Comparison of ENCODE assay signal across 35 mouse cellular contexts in genomic region chr8:71302788-71303187, GRCm38 (mm10).
"Had no signal": no experiment of that assay in that cellular context is flagged by ENCODE, and none has a peak within 500 bp of the region (broad histone marks: within the 10 kb centered on the region; RNA-seq: fewer than 3 reads in every experiment).

No protein-coding gene starts in this region.

- H3K9ac ChIP-seq: heart, embryonic 12.5 days; heart, embryonic 13.5 days; heart, embryonic 15.5 days; hindbrain, embryonic 12.5 days; hindbrain, embryonic 13.5 days; hindbrain, embryonic 14.5 days; hindbrain, embryonic 15.5 days; intestine, embryonic 15.5 days; kidney, embryonic 15.5 days had no signal

- H3K27ac ChIP-seq: heart, embryonic 10.5 days; heart, embryonic 15.5 days; hindbrain, embryonic 10.5 days; hindbrain, embryonic 12.5 days; hindbrain, embryonic 13.5 days; hindbrain, embryonic 14.5 days; hindbrain, embryonic 15.5 days; hindbrain, postnatal 0 days; intestine, embryonic 15.5 days; kidney, embryonic 15.5 days; kidney, postnatal 0 days; layer of hippocampus, adult 2 months; left cerebral cortex, adult 2 months had no signal

- H3K4me1 ChIP-seq: hindbrain, embryonic 10.5 days; hindbrain, embryonic 12.5 days; hindbrain, embryonic 13.5 days; hindbrain, embryonic 15.5 days; intestine, embryonic 15.5 days; kidney, embryonic 15.5 days had no signal

- ATAC-seq: hindbrain, embryonic 16.5 days; hindbrain, postnatal 0 days; inflammation-experienced regulatory T-cells, adult 6 months; intestine, embryonic 15.5 days; intestine, embryonic 16.5 days; intestine, postnatal 0 days had no signal

- H3K9me3 ChIP-seq: heart, embryonic 13.5 days; heart, embryonic 15.5 days; hindbrain, embryonic 13.5 days; hindbrain, embryonic 15.5 days; intestine, embryonic 15.5 days; kidney, embryonic 15.5 days had no signal

- DNase-seq: heart, postnatal 10 days; heart, postnatal 14 days; heart, postnatal 36 days; heart, postnatal 4 days; kidney, adult 11 months; kidney, adult 18-20 months; kidney, adult 2 months; kidney, adult 8-10 months; kidney, adult 9 months; kidney, postnatal 10 days; kidney, postnatal 14 days; kidney, postnatal 25 days; kidney, postnatal 36 days; kidney, postnatal 4 days; layer of hippocampus, adult 9-11 months; layer of hippocampus, postnatal 36 days had no signal

- H3K4me2 ChIP-seq: heart, embryonic 12.5 days; heart, embryonic 13.5 days; heart, embryonic 15.5 days; hindbrain, embryonic 12.5 days; hindbrain, embryonic 13.5 days; hindbrain, embryonic 14.5 days; hindbrain, embryonic 15.5 days; intestine, embryonic 15.5 days; kidney, embryonic 15.5 days had no signal

- H3K4me3 ChIP-seq: heart, embryonic 10.5 days; heart, embryonic 12.5 days; heart, embryonic 13.5 days; heart, embryonic 15.5 days; hindbrain, embryonic 10.5 days; hindbrain, embryonic 12.5 days; hindbrain, embryonic 13.5 days; hindbrain, embryonic 15.5 days; intestine, embryonic 15.5 days; kidney, embryonic 15.5 days; layer of hippocampus, adult 2 months; left cerebral cortex, adult 2 months had no signal

- H3K27me3 ChIP-seq: heart, embryonic 12.5 days; heart, embryonic 13.5 days; heart, embryonic 15.5 days; hindbrain, embryonic 12.5 days; hindbrain, embryonic 13.5 days; hindbrain, embryonic 15.5 days; intestine, embryonic 15.5 days; kidney, embryonic 15.5 days had no signal
